Mouse (Mus musculus) liver, postnatal 0 days (tissue): ENCODE results near the gene Nav3.

Experiments used
- CTCF ChIP-seq: sonication (generic); IDR thresholded peaks from 2 replicates; pipeline ENCODE4 v1.5.1; 2016; ENCODE audit warnings: antibody characterized with exemption, low read depth
- EP300 ChIP-seq: IDR thresholded peaks from 2 replicates; pipeline ENCODE4 v1.6.1; 2016; ENCODE audit warnings: antibody characterized with exemption, low read depth, mild to moderate bottlenecking

GRCm38 (mm10) chr10:110085903-110086302 is 370.1 kb downstream of the Nav3 start:
- TF ChIP-seq CTCF (no peak), EP300 (no peak)
